Mouse (Mus musculus): ENCODE measurements around the gene Pop7.
A peak's percentile ranks its signal among the peaks of the same experiment; 100 is the strongest.

The Pop7 gene

DNA sequence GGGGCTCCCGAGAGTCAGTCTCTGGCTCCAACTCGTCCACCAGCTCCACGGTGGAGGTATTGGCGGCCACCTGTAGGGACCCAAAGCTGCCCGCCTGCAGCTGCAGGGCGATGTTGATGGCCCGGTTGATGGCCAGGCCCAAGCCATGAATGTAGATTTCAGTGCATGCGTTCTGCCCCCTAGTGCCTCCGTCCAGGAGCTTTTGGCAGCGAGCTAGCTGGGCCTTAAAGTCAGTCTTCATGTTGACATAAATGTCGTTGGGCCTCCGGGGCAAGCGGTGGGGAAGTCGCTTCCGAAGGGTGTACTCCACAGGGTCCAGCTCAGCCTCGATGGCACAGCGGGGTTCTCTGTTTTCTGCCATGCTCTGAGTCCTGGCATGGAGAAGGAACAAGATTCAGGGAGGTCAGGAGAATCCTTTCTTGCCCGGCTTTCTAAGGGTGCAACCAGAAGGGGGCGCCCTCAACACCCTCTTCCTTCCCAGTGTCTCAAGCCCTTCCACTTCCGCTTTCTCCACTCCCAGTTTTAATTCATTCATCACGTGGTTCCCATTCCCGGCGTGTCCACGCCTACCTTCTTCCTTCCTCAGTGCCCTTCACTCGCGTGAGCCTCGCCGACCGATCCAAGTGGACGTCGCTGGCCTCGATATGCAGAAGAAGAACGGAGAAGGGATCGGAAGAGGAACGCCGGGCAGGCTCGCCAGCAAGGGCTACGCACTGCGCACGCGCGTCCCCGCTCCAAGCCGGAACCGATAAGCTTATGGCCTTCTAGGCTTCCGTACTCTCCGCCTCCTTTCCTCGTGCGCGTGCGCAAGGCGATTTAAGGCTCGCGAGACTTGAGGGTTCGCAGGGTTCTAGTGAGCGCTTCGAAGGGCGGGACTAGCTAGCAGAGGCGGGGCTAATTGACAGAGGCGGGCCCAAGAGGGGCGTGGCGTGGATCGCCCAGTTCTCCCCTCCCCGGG lies at the start of gene Pop7:
Gene Pop7, minus strand, starts transcription at position 810 of the 958 bp plus-strand sequence.
- DNase-seq = peak; percentile 100

DNA sequence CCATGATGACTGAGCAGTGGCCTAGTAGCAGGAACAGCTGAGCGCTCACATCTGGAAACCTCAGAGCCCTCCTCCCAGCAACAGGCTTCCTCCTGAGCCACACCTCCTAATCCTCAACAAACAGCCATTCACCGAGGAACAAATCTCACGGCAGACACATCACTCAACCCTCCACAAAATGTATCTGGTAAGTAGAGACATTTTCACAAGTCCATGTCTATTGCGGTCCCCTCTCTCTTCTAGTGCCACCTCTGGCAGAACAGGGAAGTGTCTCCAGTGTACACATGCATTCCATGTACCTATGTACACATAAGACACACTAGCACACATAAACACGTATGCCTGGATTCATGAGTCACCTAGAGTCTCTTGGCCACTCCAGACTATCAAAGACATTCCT lies 48.8 kb upstream of the Pop7 start:
- DNase-seq = no peak

- no peak for DNase-seq
Measured at GRCm38 (mm10) chr5:137549840-137550239, 47.5 kb upstream of the Pop7 start.

DNA sequence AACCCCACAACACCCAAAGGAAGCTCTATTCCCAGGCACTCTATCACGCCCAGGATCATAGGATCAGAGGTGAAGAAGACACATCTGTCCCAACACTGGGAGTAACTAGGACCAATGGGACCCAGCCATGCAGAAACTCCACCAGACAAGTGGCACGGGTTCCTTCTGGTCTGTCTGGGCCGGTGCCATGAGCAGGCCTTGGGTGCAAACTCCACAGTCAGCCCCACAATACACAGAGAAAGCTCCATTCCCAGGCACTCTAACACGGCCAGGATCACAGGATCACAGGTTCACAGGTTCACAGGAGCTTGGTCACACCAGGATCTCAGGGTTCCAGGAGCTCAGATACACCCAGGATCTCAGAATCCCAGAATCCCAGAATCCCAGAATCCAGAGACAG lies 43.3 kb upstream of the Pop7 start:
- DNase-seq = no peak

- no peak for DNase-seq
Measured at GRCm38 (mm10) chr5:137544926-137545325, 42.6 kb upstream of the Pop7 start.

DNA sequence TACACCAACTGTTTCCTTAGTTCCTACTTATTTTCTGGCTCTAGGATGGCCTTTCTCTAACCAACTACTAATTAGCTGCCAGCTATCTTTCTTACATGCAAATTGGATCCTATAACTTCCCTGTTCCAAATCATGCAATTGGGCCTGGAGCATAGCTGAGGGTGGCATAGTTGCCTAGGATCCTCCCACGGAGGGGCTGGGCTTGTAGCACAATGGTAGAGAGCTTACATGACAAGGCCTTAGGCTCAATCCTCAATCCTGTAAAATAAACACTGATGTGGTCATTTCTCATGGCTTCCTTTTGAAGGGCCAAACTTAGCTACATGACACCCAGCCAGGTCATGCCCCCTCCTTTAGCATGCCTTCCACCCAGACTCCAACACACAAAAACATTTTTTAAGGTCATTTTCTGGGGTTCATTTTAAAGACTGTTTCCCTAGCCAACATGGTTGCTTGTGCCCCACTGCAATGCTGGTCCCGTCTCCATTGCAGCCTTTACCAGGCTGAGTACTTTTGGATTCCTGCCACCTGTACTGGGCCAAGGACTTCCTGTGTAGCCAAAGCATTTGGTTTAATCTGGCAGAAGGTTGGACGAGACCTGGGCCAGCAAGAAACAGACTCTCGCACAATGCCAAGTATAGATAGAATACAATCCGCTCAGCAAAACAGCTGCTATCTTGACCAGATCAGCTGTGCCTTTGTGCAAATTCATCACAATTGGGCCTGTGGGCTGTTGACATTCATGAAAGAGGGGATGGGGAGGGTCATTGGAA lies 39.6 kb upstream of the Pop7 start:
- no peak for DNase-seq

DNA sequence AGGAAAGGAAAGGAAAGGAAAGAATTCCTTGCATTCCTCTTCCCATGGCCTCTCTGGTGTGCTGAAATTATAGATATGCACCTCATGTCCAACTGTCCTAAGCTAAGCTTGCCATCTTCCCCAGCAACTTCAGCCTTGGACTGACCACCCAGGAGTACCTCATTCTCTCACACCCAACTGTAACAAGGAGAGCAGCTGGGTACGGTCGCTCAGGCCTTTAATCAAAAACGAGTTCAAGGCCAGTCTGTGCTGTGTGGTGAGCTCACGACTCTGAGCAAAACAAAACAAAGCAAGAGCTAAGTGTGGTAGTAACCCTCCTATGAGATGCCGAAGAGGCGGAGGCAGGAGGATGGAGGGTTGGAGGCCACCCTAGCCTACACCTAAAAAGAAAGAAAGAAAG lies 38.7 kb upstream of the Pop7 start:
- no peak for DNase-seq

DNA sequence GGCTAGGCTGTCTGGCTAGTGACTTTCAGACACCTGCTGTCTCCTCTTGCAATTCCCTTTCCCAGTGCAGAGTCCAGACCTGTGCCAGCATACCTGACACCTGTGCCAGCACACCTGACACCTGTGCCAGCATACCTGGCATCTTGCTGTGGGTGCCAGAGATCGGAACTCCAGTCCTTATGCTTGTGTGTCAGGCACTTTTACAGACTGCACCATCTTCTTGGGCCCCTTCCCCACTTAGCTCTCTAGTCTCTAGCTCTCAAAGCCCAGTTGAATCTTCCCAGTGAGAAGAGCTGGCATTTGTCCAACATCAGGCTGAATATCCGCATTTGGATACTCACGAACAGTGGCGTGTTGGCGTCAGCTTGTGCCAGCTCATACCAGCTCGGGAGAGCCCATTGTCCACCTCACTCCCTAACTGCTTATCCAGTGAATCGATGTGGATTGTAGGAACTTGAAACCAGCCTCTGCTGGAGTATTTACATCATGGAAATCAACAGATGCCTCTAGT lies 37.0 kb upstream of the Pop7 start:
- no peak for DNase-seq

DNA sequence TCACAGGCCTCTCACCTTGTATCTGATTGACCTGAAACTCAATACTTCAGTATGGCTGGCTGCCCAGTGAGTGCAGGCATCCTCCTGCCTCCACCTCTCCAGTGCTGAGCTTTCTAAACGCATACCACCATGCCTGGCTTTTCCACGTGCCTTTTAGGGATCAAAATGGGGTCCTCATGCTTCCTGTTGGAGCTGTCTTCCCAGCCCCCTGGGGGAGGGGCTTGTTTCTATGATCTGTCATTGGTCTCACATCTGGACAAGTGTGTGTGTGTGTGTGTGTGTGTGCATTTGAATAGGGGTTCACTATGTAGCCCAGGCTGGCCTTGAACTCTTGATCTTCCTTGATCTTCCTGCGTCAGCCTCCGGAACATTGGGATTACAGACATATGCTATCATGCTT lies 35.1 kb upstream of the Pop7 start:
- DNase-seq = no peak

- no peak for DNase-seq
Measured at GRCm38 (mm10) chr5:137535318-137535717, 33.0 kb upstream of the Pop7 start.

GRCm38 (mm10) chr5:137534762-137535161 lies 32.4 kb upstream of the Pop7 start:
- no peak for DNase-seq

- peak; percentile 99 for DNase-seq
Measured at GRCm38 (mm10) chr5:137533117-137533827, 31.0 kb upstream of the Pop7 start, which contains the start of the genes Epo and Gnb2. TSS of gene Epo (minus strand) at chr5:137533242. TSS of gene Gnb2 (minus strand) at chr5:137533510.

DNA sequence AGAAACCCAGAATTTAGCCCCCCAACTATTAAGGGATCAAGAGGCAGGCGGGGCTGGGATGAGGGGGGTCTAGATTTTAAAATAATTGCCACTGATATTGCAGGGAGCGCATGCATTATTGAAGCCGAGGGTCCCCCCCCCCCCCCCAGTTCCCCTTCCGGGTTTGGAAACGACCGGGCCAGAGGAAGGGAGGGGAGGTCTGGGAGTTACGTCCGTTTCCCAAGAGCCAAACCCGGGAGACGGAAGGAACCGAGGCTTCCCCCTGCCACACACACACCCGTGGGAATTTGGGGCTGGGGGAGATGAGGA lies 30.4 kb upstream of the Pop7 start:
- DNase-seq = no peak

GRCm38 (mm10) chr5:137532131-137532807 lies 30.0 kb upstream of the Pop7 start:
- peak; percentile 61 for DNase-seq

GRCm38 (mm10) chr5:137531414-137532130 lies 29.3 kb upstream of the Pop7 start:
- DNase-seq = peak; percentile 67

DNA sequence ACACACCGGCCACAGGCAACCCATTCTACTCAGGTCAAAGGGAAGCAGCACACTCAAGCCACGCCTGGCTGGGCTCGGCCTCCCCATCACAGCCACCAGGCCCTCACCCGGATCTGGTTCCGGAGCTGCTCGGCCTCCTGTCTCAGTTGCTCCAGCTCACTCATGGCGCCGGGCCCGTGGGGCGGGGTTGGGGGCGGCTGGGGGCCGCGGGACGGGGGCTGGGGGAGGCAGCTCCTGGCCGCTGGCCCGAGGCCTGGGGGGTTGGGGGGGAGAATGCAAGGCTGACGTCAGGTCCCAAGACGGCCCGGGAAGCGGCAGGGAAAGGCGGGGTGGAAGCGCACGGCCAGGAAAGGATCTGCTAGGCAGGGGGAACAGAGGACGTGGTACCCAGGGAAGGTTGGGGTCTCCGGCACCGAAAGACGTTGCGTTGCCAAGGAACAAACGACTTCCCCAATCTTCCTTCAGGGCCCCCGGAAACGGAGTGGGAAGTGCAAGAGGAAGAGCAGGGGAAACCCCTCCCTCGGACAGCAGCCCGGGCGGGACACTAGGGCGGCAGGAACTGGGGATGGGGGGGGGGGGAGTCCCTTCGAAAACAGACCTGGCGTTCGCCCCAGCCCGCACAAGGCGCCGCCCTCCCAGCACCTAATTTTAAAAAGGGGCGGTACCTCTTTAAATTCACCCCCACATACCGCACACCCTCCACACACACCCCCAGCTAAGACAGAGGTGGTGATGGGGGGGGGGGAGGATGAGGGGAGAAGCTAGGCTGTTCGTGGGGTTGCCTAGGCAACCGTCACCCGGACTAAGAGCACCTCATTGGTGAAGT lies 28.5 kb upstream of the Pop7 start:
- peak; percentile 72 for DNase-seq

- no peak for DNase-seq
Measured at GRCm38 (mm10) chr5:137530075-137530474, 27.8 kb upstream of the Pop7 start.

DNA sequence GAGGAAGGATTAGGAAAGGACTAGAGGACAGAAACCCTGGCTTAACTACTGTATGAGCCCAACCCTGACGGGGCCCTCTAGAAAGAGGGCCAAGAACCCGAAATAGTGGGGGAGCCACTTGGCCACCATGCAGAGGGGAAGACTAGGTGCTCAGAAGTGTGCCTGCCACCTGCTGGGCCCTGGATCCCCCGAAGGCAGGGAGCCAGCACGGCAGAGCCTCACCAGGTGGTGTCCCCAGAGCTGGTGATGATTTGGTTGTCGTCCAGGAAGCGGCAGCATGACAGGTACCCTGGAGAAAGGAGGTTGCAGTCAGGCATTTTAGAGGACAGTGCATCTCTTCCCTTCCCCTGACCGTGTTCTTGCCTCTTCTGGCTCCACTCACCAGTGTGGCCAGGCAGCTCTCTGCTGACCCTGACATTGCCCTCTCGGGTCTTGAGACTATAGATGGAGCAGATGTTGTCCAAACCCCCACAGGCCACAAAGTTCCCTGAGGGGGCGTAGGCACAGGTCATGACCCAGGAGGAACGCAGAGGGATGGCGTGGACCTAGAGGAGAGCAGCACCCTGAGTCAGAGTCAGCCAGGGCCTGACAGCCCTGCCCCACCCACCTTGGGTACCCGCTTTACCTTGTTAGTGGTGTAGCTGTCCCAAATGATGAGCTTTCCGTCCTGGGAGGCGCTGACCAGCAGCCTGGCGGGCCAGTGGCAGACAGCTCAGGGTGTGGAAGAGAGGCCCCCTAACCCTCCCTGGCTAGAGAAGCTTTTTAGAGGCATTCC lies 27.1 kb upstream of the Pop7 start:
- DNase-seq = no peak

DNA sequence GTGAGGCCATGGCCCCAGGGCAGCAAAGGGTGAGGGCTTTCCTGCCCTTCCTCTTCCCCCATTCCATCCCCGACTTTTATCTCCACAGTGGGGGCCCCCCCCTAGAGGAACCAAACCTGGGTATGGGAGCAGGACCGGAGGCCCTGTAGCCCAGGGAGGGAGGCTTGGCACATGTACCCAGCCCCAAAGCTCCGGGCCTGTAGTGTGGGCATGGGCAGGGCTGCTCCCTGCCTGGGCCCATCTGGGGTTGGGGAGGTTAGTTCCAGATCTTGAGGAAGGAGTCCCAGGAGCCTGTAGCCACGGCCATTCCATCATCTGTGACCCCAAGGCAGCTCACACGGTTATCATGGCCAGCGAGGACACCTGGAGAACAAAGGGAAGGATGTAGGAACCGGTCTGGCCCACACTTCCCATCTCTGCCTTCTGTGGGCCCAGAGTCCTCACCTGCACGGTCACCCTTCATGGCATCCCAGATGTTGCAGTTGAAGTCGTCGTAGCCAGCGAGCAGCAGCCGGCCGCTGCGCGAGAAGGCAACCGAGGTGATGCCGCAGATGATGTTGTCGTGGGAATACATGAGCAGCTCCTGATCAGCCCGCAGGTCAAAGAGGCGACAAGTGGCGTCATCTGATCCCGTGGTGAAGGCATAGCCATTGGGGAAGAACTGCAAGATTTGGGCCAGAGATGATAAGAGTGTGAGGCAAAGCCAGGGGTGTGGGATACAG lies 26.1 kb upstream of the Pop7 start:
- DNase-seq = no peak
